Mouse (Mus musculus) ES-E14 (cell line): ENCODE data around the gene Rnf222.

Source experiments
- ZC3H11A ChIP-seq: IDR thresholded peaks from 2 replicates; pipeline ENCODE4 v1.6.1; 2012; ENCODE audit warnings: low read depth, mild to moderate bottlenecking, inconsistent platforms, low read length, borderline replicate concordance
- ZNF384 ChIP-seq: IDR thresholded peaks from 2 replicates; pipeline ENCODE4 v1.6.1; 2012; ENCODE audit warnings: low read depth, low read length, inconsistent platforms

GRCm38 (mm10) chr11:68891823-68892222 lies 3.5 kb downstream of the Rnf222 start:
- no peak for TF ChIP-seq ZC3H11A
- TF ChIP-seq ZNF384, result no peak
